Mouse (Mus musculus) cerebellum, postnatal 14 days (tissue): Measurements from ENCODE around the gene Gbf1.

Source experiments
- DNase-seq, 2 experiments: peaks; one replicate each; pipeline ENCODE4 v3.0.0; 2021; ENCODE audit warnings: mixed read lengths in 2 of 2

Gene Gbf1

DNA sequence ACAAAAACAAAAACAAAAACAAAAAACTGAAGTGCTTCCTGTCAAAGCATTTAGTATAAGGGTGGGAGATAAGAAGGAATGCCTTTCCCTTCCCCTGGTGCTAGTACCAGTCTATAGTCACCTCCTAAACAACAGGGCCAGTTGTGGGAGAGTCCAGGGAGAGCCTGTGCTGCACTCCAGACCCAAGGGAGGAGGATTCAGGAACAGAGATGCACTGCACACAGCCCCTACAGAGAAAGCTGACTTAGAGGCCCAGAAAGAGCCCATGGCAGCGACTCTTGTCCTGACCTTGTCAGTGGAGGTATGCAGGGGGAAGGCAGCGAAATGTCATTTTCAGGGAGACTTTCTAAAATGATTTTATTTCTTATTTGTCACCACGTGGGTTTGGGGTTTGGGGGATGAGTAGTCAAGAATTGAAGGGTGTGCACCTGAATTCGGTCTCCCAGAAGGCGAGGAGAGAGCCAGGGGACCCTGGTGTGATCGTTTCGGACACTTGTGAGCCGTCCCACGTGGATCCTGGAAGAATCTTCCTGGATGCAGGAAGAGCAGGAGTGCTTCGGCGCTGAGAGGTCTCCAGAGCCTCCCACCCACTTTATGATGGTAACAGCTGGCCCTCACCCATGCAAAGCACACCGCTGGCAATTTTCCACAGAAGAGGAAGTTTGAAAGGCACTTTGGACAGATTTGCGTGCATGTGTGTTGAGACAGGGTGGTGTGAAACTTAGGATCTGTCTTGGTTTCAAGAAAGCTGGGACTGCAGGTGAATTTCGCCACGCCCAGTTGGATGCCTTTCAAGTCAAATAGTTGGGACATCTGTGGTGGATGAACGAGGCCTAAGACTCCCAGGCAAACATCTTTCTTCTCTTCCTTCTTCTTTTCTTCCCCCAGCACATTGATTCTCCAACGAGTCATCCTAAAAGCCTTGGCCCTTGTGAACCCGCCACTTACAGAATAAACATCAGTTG, 151.2 kb downstream of the Gbf1 start:
- no peak for DNase-seq

DNA sequence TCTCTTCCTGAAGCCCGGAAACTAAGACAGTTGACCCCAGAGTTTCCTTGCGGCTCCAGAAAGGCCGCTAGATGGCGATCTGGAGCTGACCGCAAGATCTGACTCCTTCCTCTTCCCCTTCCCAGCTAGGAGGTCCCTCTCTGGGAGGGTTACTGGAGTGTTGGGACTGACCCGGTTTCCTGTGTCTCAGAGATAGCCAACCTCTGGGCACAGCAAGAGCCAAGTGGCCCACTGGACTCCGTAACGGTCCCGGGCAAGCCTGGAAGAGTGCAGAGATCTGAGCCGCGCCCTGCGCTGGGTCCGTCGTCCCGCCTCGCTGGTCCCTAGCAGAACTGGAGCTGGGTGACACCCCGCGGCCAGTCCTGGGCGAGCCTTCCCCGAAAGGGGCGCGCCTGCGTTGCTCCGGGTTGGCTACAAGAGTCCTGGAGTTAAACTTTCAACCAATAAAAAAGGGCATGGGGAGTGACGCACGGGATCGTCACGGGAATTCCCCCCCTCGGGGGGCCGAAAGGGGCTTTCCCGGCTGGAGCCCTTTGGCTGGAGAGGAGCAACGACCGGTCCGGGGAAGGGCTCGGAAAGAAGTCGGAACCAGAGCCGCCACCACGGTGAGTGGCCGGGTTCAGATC, 152.0 kb downstream of the Gbf1 start, which contains the start of gene Nfkb2:
TSS of gene Nfkb2 (plus strand) at position 105 of the 626 bp plus-strand sequence.
- peak; percentile 89 to 90 for DNase-seq

- no peak for DNase-seq
Observed at GRCm38 (mm10) chr19:46304908-46305333, 152.6 kb downstream of the Gbf1 start.

DNA sequence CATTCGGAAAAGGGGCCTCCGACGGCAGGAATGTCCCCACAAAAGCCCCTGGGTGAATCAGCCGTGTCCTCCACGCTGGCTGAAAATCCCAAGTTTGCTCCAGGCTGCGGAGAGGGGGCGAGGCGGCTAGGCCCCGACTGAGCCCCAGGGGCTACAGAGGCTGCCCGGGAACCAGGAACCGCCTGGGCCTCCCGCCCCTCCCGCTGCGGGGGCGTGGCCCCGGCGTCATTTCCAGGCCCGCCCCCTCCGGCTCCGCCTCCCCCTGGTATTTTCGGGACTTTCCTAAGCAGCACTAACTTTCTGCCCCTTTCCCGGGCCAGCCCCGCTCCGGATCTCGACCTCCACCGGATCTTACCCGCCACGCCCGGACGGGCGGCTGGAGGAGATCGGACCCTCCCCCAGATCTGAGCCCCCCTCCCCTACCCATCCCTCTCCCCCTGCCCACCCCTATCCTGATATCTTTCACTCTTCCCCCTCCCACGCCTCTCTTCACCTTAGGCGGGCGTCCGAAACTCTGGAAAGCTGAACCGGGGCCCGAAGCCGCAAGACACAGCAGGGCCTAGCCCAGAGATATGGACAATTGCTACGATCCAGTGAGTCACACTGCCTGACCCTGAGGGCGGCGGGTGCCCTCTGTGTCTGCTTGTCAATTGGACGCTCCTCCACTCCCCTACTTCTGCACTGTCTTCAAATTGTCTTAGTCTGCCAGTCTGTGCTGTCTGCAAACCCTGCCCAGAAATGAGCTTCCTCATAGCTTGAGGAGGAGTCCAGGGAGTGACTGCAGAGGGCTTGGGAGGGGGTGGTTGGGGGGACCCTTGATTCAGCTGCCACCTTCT, 153.3 kb downstream of the Gbf1 start:
- DNase-seq: peak in 1 of 2 experiments; percentile 53

DNA sequence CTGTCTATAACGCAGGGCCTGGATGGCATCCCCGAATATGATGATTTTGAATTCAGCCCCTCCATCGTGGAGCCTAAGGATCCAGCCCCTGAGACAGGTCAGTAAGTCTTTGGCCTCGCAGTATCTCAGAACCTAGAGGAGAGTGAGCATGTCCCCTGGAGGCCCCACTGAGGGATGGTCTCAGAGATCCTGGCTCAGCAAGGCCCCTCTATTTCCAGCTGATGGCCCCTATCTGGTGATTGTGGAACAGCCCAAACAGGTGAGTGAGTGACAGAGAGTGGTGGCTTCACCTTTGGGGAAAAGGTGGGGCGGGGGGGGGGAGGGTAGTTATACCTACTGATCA, 153.9 kb downstream of the Gbf1 start:
- peak in 1 of 2 experiments; percentile 0 for DNase-seq

GRCm38 (mm10) chr19:46306751-46307289, 154.5 kb downstream of the Gbf1 start:
- DNase-seq: peak in 1 of 2 experiments; percentile 0

DNA sequence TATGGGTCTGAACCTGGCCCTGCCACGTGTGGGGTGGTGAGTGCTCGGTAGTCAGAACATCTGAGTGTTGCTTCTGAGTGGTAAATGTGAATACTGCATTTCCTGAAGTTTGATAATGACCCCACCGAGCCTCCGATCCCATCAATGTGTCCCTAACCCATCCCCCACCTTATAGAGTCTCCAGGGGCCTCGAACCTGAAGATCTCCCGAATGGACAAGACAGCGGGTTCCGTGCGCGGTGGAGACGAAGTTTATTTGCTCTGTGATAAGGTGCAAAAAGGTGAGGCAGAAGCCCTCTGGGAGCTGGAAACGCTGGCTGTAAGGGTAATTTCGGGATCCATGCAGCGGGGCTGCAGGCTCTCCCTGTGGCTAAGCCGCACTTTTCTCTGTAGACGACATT, 155.5 kb downstream of the Gbf1 start:
- no peak for DNase-seq

GRCm38 (mm10) chr19:46308303-46308702, 156.0 kb downstream of the Gbf1 start:
- no peak for DNase-seq

DNA sequence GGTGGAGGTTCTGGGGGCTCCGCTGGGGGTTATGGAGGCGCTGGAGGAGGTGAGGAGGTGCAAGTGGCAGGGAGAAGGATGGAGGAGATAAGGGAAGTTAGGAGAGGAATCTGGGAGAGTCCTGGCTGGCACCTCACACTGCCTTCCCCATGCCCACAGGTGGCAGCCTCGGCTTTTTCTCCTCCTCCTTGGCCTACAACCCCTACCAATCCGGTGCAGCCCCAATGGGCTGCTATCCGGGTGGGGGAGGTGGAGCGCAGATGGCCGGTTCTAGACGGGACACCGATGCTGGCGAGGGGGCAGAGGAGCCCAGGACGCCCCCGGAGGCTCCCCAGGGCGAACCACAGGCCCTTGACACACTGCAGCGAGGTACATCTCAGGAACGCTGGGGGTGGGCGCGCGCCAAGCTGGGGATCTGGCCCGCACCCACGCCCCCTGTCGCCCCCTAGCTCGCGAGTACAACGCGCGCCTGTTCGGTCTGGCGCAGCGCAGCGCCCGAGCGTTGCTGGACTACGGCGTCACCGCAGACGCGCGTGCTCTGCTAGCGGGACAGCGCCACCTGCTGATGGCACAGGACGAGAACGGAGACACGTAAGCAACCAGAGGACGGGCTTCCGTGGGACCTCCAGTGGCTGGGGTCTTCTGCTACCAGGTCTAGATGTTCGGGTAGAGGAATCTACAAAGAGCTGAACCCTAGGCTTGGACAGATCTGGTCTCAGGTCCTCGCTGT, 156.6 kb downstream of the Gbf1 start:
- peak; percentile 95 to 97 for DNase-seq

DNA sequence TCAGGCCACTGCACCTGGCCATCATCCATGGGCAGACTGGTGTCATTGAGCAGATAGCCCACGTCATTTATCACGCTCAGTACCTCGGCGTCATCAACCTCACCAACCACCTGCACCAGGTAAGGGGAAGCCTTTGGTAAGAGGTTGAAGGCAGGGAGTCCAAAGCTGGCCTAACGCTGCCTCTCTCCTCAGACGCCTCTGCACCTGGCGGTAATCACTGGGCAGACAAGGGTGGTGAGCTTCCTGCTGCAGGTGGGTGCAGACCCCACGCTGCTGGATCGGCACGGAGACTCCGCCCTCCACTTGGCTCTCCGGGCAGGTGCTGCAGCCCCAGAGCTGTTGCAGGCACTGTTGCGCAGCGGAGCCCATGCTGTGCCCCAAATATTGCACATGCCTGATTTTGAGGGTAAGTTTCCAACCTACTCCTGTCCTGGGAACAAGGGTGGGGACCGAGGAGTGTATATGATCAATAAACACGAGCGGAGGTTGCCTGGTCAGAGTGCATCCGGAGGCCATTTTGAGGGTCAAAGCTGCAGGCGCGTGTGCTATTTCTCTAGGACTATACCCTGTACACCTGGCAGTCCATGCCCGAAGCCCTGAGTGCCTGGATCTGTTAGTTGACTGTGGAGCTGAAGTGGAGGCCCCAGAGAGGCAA, 157.5 kb downstream of the Gbf1 start:
- DNase-seq: peak in 1 of 2 experiments; percentile 32

DNA sequence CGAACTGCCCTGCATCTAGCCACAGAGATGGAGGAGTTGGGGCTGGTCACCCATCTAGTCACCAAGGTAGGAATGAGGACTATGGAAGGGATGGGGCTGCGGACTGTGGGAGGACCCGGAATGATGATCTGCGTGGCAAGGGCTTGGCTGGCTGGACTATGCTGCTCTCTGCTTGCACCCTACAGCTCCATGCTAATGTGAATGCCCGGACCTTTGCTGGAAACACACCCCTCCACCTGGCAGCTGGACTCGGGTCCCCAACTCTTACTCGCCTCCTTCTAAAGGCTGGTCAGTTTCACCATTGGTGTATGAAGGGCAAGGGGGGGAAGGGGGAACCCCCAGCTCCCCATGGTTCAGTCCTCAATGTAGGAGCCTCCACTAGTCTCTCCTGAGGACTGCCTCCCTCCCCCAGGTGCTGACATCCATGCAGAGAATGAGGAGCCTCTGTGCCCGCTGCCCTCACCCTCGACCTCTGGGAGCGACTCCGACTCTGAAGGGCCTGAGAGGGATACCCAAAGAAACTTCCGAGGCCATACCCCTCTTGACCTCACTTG, 158.1 kb downstream of the Gbf1 start:
- DNase-seq: no peak

- no peak for DNase-seq
Observed at GRCm38 (mm10) chr19:46311341-46311740, 159.0 kb downstream of the Gbf1 start.

DNA sequence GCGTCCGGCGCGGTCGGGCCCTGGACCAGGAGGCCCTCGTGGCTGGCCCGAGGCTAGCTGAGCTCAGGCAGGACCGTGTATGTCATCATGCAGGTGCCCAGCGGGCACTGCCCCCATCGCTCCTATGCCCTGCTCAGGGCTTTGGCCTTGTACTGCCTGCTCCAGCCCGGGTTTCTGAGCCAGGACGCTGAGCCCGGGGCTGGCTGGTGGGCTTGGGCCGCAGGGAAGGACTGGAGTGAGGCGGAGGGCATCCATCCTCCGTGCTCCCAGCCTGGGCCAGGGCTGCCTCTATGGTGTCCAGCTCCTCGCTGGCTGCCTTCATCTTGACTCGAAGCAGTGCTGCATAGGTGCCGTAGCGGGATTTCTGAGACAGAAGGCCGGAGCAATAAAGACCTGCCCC, 160.3 kb downstream of the Gbf1 start:
- DNase-seq: no peak

- no peak for DNase-seq
Observed at GRCm38 (mm10) chr19:46313116-46313515, 160.8 kb downstream of the Gbf1 start.

GRCm38 (mm10) chr19:46313591-46313990, 161.3 kb downstream of the Gbf1 start:
- DNase-seq: no peak

DNA sequence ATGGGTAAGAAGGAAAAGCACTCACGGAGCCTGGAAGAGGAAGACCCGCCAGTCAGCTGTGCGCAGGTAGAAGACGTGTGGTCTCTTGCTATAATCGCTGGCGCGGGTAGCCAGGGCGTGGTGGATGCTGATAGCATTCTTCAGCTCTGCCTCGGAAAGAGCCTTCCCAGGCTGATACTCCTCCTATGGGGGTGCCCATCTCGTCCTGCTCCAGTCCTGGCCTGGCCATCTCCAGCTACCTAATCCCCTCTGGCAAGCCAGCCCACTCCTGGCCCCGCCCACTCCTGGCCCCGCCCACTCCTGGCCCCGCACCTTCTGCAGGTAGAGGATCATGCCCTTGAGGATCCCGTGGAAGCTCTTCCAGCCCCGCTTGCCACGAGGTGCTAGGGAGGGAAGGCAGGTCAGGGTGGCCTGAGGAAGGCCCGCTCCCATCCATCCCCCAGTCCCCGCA, 161.9 kb downstream of the Gbf1 start:
- peak in 1 of 2 experiments; percentile 44 for DNase-seq

DNA sequence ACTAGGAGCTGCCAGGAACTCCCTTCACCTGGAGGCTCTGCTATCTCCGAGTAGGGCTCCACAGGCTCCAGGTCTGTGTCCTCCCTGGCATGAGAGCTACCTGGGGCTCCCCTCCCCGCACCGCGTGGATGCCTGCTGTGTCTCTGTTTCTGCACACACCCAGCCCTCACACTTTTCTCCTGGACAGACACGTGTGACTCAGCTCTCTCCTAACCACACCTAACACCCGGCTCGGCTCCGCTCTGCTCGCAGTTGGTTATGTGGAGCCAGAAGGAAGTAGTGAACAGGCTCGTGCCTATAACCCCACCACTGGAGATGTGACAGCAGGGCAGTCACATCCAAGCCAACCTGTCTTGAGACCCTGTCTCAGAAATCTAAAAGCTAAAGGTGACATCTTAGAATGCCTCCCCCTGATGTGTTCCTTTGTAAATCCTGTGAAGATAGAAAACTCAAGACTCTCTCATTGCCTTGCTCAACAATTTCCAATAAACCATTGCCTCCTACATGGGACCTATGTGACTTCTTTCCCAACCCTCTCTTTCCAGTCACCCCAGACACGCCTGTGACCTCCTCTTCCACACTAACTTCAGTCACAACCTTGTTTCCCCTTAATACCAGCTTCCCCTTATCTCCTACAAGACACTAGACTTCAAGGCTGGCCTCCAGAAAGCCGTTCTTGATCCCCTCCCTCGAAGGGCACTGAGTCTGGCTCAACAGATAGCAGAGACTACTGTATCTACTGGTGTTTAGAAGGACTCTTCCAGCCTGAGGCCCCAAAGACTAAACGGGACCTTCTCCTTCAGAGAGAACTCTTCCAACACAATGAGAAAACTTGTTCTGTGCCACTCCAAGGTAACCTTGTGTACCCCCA, 162.8 kb downstream of the Gbf1 start:
- DNase-seq: no peak

- DNase-seq: peak in 1 of 2 experiments; percentile 4
Observed at GRCm38 (mm10) chr19:46315752-46316610, 163.7 kb downstream of the Gbf1 start.
